Mouse (Mus musculus) ES-E14 (cell line): ENCODE measurements around the gene Dnase2a.

Source experiments
- CHD2 ChIP-seq: IDR thresholded peaks from 2 replicates; pipeline ENCODE4 v1.6.1; 2014; ENCODE audit warnings: mild to moderate bottlenecking, low read depth, low read length, inconsistent platforms
- HCFC1 ChIP-seq: IDR thresholded peaks from 2 replicates; pipeline ENCODE4 v1.6.1; 2012; ENCODE audit warnings: low read length, inconsistent platforms, borderline replicate concordance; ENCODE audit not compliant: insufficient read depth
- ZNF384 ChIP-seq: IDR thresholded peaks from 2 replicates; pipeline ENCODE4 v1.6.1; 2012; ENCODE audit warnings: low read depth, low read length, inconsistent platforms

- TF ChIP-seq CHD2 (no peak), HCFC1 (no peak), ZNF384 (no peak)
These were observed 22.2 kb downstream of the Dnase2a start for GRCm38 (mm10) chr8:84930582-84930981.
